Mouse (Mus musculus) lung, adult 2 months (tissue): Measurements from ENCODE around the gene Ipmk. TPM values are rescaled to one million over a fixed set of nuclear protein-coding genes. Genes with fewer than 3 reads are reported as not detected.

Source experiments
- DNase-seq: peaks from one replicate; pipeline ENCODE4 v3.0.0; 2022
- H3K4me1 ChIP-seq: fragments of 200-500 bp; 2 replicates; pipeline ENCODE4 v1.6.1; 2011; ENCODE audit warnings: low read length; ENCODE audit not compliant: control insufficient read depth, insufficient read depth
- H3K4me3 ChIP-seq: fragments of 200-500 bp; replicated peaks from 2 replicates; pipeline ENCODE3; 2011; ENCODE audit warnings: low read depth, mild to moderate bottlenecking, control low read depth, low read length; ENCODE audit errors: extremely low read depth
- CTCF ChIP-seq: fragments of 200-500 bp; IDR thresholded peaks from 2 replicates; pipeline ENCODE4 v1.5.1; 2011; ENCODE audit warnings: mild to moderate bottlenecking, low read length, control low read depth; ENCODE audit not compliant: insufficient read depth
- POLR2A ChIP-seq: fragments of 200-500 bp; IDR thresholded peaks from 2 replicates; pipeline ENCODE4 v1.6.1; 2011; ENCODE audit warnings: low read depth, mild to moderate bottlenecking, control low read depth, low read length, borderline replicate concordance; ENCODE audit errors: extremely low read depth
- whole genome bisulfite sequencing: fragments of 180-500 bp; shearing (Covaris S2); methylation state at CpG from one replicate; pipeline ENCODE4 v1.1.7; 2018; 5-methylcytosine and 5-hydroxymethylcytosine counted together
- polyA plus RNA-seq: library from polyadenylated mRNA; depleted of rRNA; stranded (reverse); fragments of >200 nt; gene quantifications from 2 replicates; pipeline ENCODE4 v1.2.3, GENCODE M21; 2012

Ipmk gene
- polyA plus RNA-seq, 1 experiment: 12.4 TPM

DNA sequence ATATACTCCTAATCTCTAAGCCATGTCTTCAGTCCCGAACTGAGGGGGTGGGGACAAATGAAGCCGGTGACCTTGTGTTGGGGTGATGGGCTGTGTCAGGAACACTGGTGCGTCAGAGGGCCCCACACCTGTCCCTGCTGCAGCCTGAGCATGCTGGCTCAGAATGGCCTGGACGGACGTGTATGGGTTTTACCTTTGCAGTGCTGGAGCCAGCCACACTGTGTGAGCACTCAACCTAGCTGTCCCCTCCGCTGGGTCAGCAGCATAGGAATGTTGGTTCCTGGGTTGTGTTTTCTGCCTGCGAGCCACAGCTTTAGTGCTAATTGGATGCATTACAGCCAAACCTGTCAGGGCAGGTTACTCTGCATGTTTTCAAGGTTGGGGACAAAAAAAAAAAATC, 21.4 kb upstream of the Ipmk start:
- 74% methylated on average over 7 of the region's 7 CpGs for WGBS
- DNase-seq: no peak
- TF ChIP-seq POLR2A (no peak), CTCF (no peak)
- H3K4me1 ChIP-seq: no peaks in the 10 kb centered on the region
- H3K4me3 ChIP-seq: no peak overlapping the region

DNA sequence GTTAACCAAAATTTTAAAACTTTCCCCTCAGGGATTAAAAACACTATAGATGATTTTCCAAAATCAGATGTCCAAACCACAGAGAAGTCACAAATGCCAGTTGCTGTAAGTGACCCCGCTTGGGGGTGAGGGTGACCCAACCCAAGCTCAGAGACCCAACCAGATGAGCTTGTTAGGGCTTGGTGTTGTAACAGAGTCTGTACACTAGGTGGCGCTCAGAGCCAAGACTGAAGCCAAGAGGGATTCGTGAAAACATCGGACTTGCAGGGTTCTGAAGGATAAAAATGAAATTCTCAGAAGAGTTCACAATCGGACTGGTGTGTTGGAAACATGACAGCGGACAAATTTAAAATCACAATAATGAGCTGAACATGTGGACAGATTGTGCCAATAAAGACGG, 20.8 kb upstream of the Ipmk start:
- 8% methylated on average over 7 of the region's 7 CpGs for whole genome bisulfite sequencing
- TF ChIP-seq CTCF (peak; percentile 89), POLR2A (no peak)
- no peaks in the 10 kb centered on the region for H3K4me1 ChIP-seq
- peak; percentile 74 for DNase-seq
- H3K4me3 ChIP-seq: no peak overlapping the region

DNA sequence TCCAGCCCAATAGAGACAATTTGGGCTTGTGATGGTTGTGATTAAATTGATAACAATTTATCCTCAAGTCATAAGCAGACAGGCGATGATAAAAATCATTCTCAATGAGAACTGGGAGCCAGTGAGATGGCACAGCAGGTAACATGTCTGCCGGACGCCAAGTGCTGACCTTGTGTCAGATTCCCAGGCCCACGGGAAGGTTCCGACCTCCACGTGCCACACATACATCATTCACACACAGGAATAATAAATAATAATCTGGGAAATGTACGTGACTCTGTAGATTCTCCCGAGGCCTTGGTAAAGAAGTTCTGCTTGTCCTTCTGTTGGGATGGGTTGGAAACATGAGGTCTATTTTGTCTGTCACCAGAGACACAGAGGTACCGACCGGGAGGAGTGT, 20.2 kb upstream of the Ipmk start:
- WGBS: 81% methylated on average over 10 of the region's 10 CpGs
- Histone ChIP-seq H3K4me1 (no peaks in the 10 kb centered on the region), H3K4me3 (no peak overlapping the region)
- no peak for TF ChIP-seq POLR2A
- no peak for TF ChIP-seq CTCF
- no peak for DNase-seq

DNA sequence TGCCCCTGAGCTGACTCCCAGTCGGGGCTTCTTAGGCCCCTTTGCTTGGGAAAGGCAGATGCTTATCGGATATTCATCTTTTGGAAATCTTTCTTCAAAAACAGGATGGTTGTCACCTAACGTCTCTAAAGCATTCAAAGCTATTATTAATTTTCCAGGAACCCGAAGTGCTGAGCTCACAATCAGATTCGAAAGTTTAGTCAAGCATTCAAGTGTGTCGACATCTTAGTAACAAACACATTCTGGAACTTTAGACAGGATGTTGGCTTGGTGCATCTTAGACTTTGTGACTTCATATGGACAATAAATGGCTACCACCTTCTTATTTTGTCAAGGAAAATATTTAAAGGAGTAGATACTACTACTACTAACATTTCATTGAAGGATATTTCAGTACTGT, 19.2 kb upstream of the Ipmk start:
- Histone ChIP-seq H3K4me3 (no peak overlapping the region), H3K4me1 (no peaks in the 10 kb centered on the region)
- no peak for DNase-seq
- TF ChIP-seq POLR2A: no peak
- no peak for TF ChIP-seq CTCF
- WGBS: 71% methylated on average over 6 of the region's 6 CpGs

DNA sequence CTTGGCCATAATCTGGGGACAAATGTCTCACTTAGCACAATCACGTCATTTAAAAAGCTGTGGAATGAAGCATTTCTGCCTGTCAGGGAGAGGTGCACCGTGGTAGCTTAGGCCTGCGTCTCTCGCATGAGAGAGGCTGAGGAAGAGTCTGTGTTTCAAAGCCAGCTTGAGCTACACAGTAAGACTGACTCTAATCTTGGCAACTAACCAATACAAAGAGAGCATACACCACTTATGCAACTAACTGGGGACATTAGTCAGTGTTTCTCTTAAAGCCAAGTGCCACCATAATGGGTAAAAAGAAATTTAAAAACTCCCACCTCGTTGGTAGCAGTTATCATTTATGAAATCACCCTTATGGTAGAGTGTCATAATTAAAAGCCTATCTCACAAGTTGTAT, 18.7 kb upstream of the Ipmk start:
- no peaks in the 10 kb centered on the region for H3K4me1 ChIP-seq
- no peak for DNase-seq
- no peak for TF ChIP-seq CTCF
- TF ChIP-seq POLR2A: no peak
- no peak overlapping the region for H3K4me3 ChIP-seq
- WGBS: 75% methylated on average over 5 of the region's 5 CpGs

DNA sequence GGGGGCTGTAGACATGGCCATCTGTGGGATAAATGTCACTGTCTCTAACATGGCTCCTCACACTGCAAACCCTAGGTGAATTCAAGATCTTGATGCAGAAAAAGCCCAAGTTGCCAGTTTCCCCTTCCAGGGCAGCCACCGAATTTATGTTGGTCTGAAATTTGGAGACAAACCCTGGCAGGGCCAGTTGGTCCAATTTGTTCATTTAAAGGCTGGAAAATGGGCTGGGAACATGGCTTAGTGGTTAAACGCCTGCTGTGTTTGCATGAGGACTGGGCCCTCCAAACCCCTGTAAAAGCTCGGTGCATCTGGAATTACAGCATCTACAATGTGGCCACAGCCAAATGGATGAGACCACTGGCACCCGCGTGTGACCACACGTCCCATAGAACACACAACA, 18.3 kb upstream of the Ipmk start:
- Histone ChIP-seq H3K4me3 (no peak overlapping the region), H3K4me1 (no peaks in the 10 kb centered on the region)
- DNase-seq: no peak
- TF ChIP-seq POLR2A: no peak
- no peak for TF ChIP-seq CTCF
- WGBS: 92% methylated on average over 6 of the region's 6 CpGs

DNA sequence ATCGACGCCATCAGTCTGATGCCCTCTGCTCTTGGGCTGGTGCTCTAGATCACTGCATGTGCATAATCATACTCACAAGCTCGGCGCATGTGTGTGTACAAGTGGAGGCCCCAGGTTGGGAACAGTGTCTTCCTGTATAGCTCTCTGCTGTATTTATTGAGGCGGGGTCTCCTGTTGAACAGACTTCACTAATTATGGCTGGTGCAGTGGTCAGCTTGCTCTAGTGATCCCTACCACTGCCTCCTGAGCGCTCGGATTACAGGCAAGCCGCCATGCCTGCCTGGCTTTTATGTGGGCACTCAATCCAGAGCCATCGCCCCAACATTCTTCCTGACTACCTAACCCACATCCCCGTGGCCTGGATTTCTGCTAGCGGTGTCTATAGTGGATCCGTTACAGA, 17.5 kb upstream of the Ipmk start:
- Histone ChIP-seq H3K4me3 (no peak overlapping the region), H3K4me1 (no peaks in the 10 kb centered on the region)
- 96% methylated on average over 12 of the region's 12 CpGs for WGBS
- no peak for DNase-seq
- TF ChIP-seq CTCF (no peak), POLR2A (no peak)

DNA sequence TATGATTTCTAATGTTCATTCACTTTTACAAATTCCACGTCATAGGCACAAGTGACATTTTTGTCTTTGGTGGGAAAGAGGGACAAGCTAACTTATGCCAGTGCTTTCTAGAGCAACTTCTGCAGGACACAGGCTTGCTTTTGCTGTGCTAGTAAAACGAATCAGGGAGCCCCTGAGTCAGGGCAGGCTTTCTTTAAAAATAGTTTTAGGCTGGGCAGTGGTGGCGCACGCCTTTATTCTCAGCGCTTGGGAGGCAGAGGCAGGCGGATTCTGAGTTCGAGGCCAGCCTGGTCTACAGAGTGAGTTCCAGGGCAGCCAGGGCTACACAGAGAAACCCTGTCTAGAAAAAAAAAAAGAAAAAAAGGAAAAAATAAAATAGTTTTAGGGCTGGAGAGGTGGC, 15.7 kb upstream of the Ipmk start:
- TF ChIP-seq CTCF (no peak), POLR2A (no peak)
- DNase-seq: no peak
- no peak overlapping the region for H3K4me3 ChIP-seq
- H3K4me1 ChIP-seq: no peaks in the 10 kb centered on the region
- WGBS: 94% methylated on average over 7 of the region's 7 CpGs

DNA sequence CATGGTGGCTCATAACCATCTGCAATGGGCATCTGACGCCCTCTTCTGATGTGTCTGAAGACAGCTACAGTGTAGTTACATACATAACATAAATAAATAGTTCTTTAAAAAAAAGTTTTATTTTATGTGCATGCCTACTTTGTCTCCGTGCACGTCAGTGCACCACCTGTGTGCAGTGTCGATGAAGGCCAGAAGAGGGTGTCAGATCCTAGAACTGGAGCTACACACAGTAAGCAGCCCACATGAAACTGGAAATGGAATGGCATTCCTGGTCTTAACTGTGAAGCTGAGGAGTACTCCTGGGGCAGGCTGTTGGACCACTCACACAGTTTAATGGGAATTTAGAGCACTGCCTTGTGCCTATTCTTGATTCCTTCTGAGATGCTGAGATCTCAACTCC, 15.2 kb upstream of the Ipmk start:
- TF ChIP-seq POLR2A: no peak
- TF ChIP-seq CTCF: peak; percentile 50

DNA sequence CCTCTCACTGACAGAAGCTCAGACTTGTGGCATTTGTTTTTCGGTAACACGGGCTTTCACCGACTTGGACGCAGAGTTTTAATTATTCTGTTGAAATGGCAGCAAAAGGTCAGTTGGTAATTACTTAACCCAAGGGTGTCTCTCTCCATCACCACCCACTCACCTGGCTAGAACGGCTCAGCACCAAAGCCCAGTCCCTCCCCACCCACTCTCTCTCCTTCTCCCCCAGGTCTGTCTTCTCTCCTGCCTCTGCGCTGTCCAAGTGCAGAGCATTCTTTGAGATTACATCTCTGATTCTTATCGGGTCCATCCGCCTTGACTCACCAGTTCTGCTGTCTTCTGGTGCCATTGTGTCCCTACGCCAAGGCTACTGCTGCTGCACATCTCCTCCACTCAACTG, 14.7 kb upstream of the Ipmk start:
- no peaks in the 10 kb centered on the region for H3K4me1 ChIP-seq
- TF ChIP-seq CTCF: no peak
- TF ChIP-seq POLR2A: no peak
- DNase-seq: no peak
- 87% methylated on average over 9 of the region's 9 CpGs for WGBS
- no peak overlapping the region for H3K4me3 ChIP-seq

More for the DNA sequence above, 15.2 kb upstream of the Ipmk start:
- Histone ChIP-seq H3K4me1 (no peaks in the 10 kb centered on the region), H3K4me3 (no peak overlapping the region)
- WGBS: 91% methylated on average over 4 of the region's 4 CpGs
- no peak for DNase-seq
